Mouse (Mus musculus) limb, embryonic 14.5 days (tissue): ENCODE measurements around the gene Pde8a. TPM values are rescaled to one million over a fixed set of nuclear protein-coding genes. Genes with fewer than 3 reads are reported as not detected.

ENCODE experiments used
- ATAC-seq: fragments of 200-750 bp; cut with Nextera tagmentation; 2 replicates; pipeline ENCODE4 v1.8.0; 2017; ENCODE audit warnings: low read depth, moderate number of reproducible peaks, moderate TSS enrichment; ENCODE audit not compliant: low FRiP score
- DNase-seq: peaks from one replicate; pipeline ENCODE4 v3.0.0-alpha.2; 2015; ENCODE audit warnings: low spot score
- H3K27ac ChIP-seq: fragments of 300-500 bp; sonication (generic); replicated peaks from 2 replicates; pipeline ENCODE4 v1.5.1; 2014; ENCODE audit warnings: low read depth, mild to moderate bottlenecking, low read length, moderate library complexity, mixed read lengths
- H3K27me3 ChIP-seq: fragments of 300-500 bp; sonication (generic); 2 replicates; pipeline ENCODE4 v1.6.1; 2014; ENCODE audit warnings: low read length, mixed read lengths; ENCODE audit not compliant: control insufficient read depth, insufficient read depth
- H3K36me3 ChIP-seq: fragments of 300-500 bp; sonication (generic); 2 replicates; pipeline ENCODE4 v1.6.1; 2014; ENCODE audit warnings: mild to moderate bottlenecking, low read length, moderate library complexity, mixed read lengths; ENCODE audit not compliant: control insufficient read depth, insufficient read depth
- H3K4me1 ChIP-seq: fragments of 300-500 bp; sonication (generic); 2 replicates; pipeline ENCODE4 v1.6.1; 2014; ENCODE audit warnings: antibody characterized with exemption, low read length, mixed read lengths; ENCODE audit not compliant: control insufficient read depth, insufficient read depth
- H3K4me2 ChIP-seq: fragments of 300-500 bp; sonication (generic); replicated peaks from 2 replicates; pipeline ENCODE4 v1.6.1; 2014; ENCODE audit warnings: low read depth, mild to moderate bottlenecking, low read length, moderate library complexity; ENCODE audit not compliant: severe bottlenecking
- H3K4me3 ChIP-seq: fragments of 300-500 bp; sonication (generic); replicated peaks from 2 replicates; pipeline ENCODE4 v1.5.1; 2014; ENCODE audit warnings: low read length
- H3K9ac ChIP-seq: fragments of 300-500 bp; sonication (generic); 2 replicates; pipeline ENCODE4 v1.6.1; 2014; ENCODE audit warnings: mild to moderate bottlenecking, low read depth, low read length, moderate library complexity; ENCODE audit not compliant: severe bottlenecking
- H3K9me3 ChIP-seq: fragments of 300-500 bp; sonication (generic); 2 replicates; pipeline ENCODE4 v1.6.1; 2016; ENCODE audit warnings: low read length; ENCODE audit not compliant: control insufficient read depth
- POLR2A ChIP-seq: fragments of 200-500 bp; IDR thresholded peaks from 2 replicates; pipeline ENCODE4 v1.8.0; 2012; ENCODE audit warnings: inconsistent platforms, mild to moderate bottlenecking, moderate library complexity, borderline replicate concordance; ENCODE audit not compliant: insufficient read depth, insufficient read length; ENCODE audit errors: extremely low read depth
- WGBS: fragments of 180-500 bp; shearing (Covaris S2); extraction: QIAGEN DNeasy Blood & Tissue Kit; methylation state at CpG from one replicate; pipeline ENCODE4 v1.1.7; 2014; 5-methylcytosine and 5-hydroxymethylcytosine counted together
- polyA plus RNA-seq, 2 experiments: library from polyadenylated mRNA; depleted of rRNA in 1 of 2; stranded (reverse) in 1 of 2; unstranded in 1 of 2; fragments of >200 nt; fragmentation: Nextera tagmentation in 1 of 2; extraction: Ambion mirVana in 1 of 2; gene quantifications; 2 replicates each; pipeline versions ENCODE4 v1.2.1 to v1.2.3; 2012 to 2014

Pde8a gene
- polyA plus RNA-seq, 2 experiments, result 5.5 to 8.1 TPM

DNA sequence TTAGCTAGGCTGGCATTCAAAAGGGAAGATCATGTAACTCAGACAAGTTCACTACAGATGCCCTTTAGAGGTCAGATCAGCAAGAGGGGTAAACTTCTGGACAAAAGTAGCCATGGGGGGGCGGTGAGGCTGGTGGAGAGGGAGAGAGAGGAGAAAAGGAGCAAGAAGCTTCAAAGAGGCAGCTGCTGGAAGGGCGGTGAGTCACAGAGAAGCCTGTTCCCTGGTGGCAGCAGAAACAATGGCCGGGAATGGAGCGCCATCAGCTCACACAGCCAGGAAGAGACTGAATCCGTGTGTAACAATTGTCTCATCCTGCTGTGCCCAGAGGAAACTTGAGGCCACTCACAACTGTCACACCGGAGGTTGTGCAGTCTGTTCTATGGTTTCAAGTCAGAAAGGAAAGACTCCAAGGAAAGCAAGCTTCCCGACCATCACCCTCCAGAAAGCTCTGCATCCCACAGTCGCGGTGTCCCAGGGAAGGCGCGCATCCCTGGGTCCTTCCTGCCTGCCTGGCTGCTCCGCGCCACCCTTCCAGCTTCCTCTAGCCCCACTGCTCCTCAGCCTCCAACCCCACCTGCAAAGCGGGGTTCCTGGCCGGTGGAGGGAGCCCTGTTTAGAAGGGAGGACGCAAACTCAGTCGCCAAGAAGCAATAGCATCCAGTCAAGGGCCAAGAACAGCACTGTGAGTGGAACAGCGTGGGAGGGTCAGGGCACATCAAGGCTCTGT is 122.5 kb downstream of the Pde8a start:
- no peak for TF ChIP-seq POLR2A
- H3K36me3 ChIP-seq, result peaks cover 71% of the 10 kb centered on the region

GRCm38 (mm10) chr7:81336432-81336786 is 123.0 kb downstream of the Pde8a start:
- Histone ChIP-seq H3K4me2 (no peak overlapping the region), H3K36me3 (peaks cover 76% of the 10 kb centered on the region), H3K27me3 (no peaks in the 10 kb centered on the region), H3K4me1 (no peaks in the 10 kb centered on the region), H3K9me3 (no peaks in the 10 kb centered on the region), H3K9ac (0 out of 2 replicates have a peak overlapping the region, but pooled peaks have one; percentile 21), H3K27ac (no peak overlapping the region; the same call in 1 of the 2 replicates), H3K4me3 (no peak overlapping the region)
- ATAC-seq (no peak), DNase-seq (peak; percentile 44)
- no peak for TF ChIP-seq POLR2A
- WGBS, result 43% methylated on average over 8 of the region's 8 CpGs

More for the DNA sequence above, 122.5 kb downstream of the Pde8a start:
- ATAC-seq (no peak), DNase-seq (no peak)
- 82% methylated on average over 18 of the region's 18 CpGs for WGBS
- H3K27me3 ChIP-seq, result no peaks in the 10 kb centered on the region
- H3K4me3 ChIP-seq, result no peak overlapping the region
- H3K9ac ChIP-seq, result 0 out of 2 replicates have a peak overlapping the region, but pooled peaks have one; percentile 21
- no peak overlapping the region for H3K4me2 ChIP-seq
- peak overlapping the region; percentile 33; the same call in 1 of the 2 replicates for H3K27ac ChIP-seq
- no peaks in the 10 kb centered on the region for H3K9me3 ChIP-seq
- H3K4me1 ChIP-seq, result no peaks in the 10 kb centered on the region

DNA sequence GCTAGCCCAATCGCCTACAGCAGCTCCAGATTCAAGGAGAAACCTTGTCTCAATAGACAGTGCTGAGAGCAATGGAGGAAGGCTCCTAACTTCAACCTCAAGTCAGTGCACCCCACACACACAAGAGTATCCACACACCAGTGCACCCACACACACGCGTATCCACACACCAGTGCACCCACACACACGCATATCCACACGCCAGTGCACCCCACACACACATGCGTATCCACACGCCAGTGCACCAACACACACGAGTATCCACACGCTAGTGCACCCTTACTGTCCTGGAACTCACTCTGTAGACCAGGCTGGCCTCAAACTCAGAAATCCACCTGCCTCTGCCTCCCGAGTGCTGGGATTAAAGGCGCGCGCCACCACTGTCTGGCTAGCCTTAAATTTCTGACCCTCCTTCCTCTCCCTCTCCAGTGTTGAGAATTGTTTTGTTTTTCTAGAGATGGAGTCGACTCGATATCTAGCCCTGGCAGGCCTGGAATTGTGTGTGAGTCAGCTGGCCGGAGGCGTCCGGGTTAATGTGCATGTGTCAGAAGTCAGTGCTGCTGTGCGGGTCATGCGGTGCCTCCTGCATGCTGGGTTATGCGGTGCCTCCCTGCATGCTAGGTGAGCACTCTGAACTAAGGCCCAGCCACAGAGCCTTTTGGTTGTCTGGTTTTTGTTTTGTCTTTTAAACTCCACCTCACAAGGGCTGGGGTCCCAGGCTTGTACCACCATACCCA is 124.6 kb downstream of the Pde8a start:
- 94% methylated on average over 21 of the region's 21 CpGs for WGBS
- H3K36me3 ChIP-seq, result peaks cover 76% of the 10 kb centered on the region

DNA sequence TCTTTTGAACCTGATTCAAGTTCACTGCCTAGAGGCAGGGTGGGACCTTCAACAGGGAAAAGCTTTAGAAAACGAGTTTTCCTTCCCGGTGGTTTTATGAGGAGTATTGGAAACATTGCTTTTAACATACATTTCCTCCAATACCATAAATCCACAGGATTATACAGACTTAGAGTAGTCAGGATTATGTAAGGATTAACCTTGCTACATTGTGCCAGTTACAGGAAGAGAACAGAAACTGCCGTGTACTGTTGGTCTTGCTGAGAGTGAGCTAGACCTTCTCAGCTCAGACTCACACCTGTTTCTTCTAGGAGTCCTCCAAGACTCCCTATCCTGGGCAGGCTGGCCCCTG is 125.1 kb downstream of the Pde8a start:
- Histone ChIP-seq H3K9me3 (no peaks in the 10 kb centered on the region), H3K9ac (no peak overlapping the region), H3K27ac (no peak overlapping the region), H3K27me3 (no peaks in the 10 kb centered on the region), H3K36me3 (peaks cover 78% of the 10 kb centered on the region), H3K4me1 (peaks cover 7% of the 10 kb centered on the region; the same call in 1 of the 2 replicates), H3K4me3 (no peak overlapping the region), H3K4me2 (no peak overlapping the region)
- no peak for TF ChIP-seq POLR2A
- WGBS, result 60% methylated on average over 3 of the region's 3 CpGs
- no peak for ATAC-seq
- DNase-seq, result no peak

More for the DNA sequence above, 124.6 kb downstream of the Pde8a start:
- H3K27me3 ChIP-seq, result no peaks in the 10 kb centered on the region
- H3K4me2 ChIP-seq, result no peak overlapping the region
- ATAC-seq (no peak), DNase-seq (no peak)
- H3K4me1 ChIP-seq, result peaks cover 1% of the 10 kb centered on the region; the same call in 1 of the 2 replicates
- no peak overlapping the region for H3K9ac ChIP-seq
- TF ChIP-seq POLR2A, result no peak
- H3K9me3 ChIP-seq, result no peaks in the 10 kb centered on the region
- H3K4me3 ChIP-seq, result no peak overlapping the region
- H3K27ac ChIP-seq, result no peak overlapping the region

GRCm38 (mm10) chr7:81339783-81340182 is 126.4 kb downstream of the Pde8a start:
- 77% methylated on average over 4 of the region's 4 CpGs for WGBS
- no peak overlapping the region for H3K27ac ChIP-seq
- peaks cover 10% of the 10 kb centered on the region; the same call in 1 of the 2 replicates for H3K4me1 ChIP-seq
- ATAC-seq, result no peak
- H3K27me3 ChIP-seq, result no peaks in the 10 kb centered on the region
- peak; percentile 45 for DNase-seq
- no peaks in the 10 kb centered on the region for H3K9me3 ChIP-seq
- H3K9ac ChIP-seq, result no peak overlapping the region
- no peak overlapping the region for H3K4me2 ChIP-seq
- no peak for TF ChIP-seq POLR2A
- no peak overlapping the region for H3K4me3 ChIP-seq
- peaks cover 73% of the 10 kb centered on the region for H3K36me3 ChIP-seq
